Mouse (Mus musculus) stomach, postnatal 0 days (tissue): ENCODE results near the gene Hmox1.

Experiments used
- CTCF ChIP-seq: IDR thresholded peaks from 2 replicates; pipeline ENCODE4 v1.5.1; 2016; ENCODE audit warnings: antibody characterized with exemption, low read depth, mild to moderate bottlenecking, moderate library complexity
- EP300 ChIP-seq: optimal IDR thresholded peaks from 2 replicates; pipeline ENCODE3; 2016; ENCODE audit warnings: antibody characterized with exemption

DNA sequence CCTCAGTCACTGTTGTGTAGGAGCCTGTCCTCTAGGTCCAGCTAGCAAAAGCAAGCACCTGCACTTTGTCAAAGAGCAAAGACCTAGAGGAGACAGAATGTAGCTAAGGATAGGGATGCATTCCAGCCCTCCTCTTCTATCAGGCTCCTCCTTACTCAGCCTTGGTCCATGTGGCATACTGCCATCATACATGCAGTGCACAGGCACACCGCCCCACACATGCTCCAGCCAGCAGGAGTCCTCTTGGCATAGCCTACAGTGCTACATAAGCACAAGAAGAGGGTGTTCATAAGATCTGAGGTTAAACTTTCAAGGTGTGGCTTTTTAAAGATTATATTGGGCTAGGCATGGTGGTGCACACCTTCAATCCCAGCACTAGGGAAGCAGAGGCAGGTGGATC lies 18.5 kb upstream of the Hmox1 start:
- TF ChIP-seq CTCF (peak; percentile 28; the same call in 1 of the 2 replicates), EP300 (no peak)
